Mouse (Mus musculus) testis, postnatal 10 days (tissue): ENCODE measurements around the gene Bbs9.

Experiments used
- DNase-seq: peaks from one replicate; pipeline ENCODE4 v3.0.0; 2021; ENCODE audit warnings: low spot score

Gene Bbs9

GRCm38 (mm10) chr9:22468170-22468898 is 7.2 kb upstream of the Bbs9 start:
- DNase-seq, result peak; percentile 84

- no peak for DNase-seq
Observed at GRCm38 (mm10) chr9:22468899-22469259, 6.6 kb upstream of the Bbs9 start.

- DNase-seq, result no peak
Observed at GRCm38 (mm10) chr9:22469643-22470042, 5.9 kb upstream of the Bbs9 start, which contains the start of gene Rp9. Gene Rp9 (minus strand): TSS chr9:22469743.

- DNase-seq, result no peak
Observed at GRCm38 (mm10) chr9:22476265-22476664, 750 bp downstream of the Bbs9 start.

- no peak for DNase-seq
Observed at GRCm38 (mm10) chr9:22478946-22479345, 3.4 kb downstream of the Bbs9 start.

- DNase-seq, result no peak
Observed at GRCm38 (mm10) chr9:22483866-22484561, 8.5 kb downstream of the Bbs9 start.

- DNase-seq, result peak; percentile 51
Observed at GRCm38 (mm10) chr9:22484562-22485308, 9.2 kb downstream of the Bbs9 start.

GRCm38 (mm10) chr9:22486211-22486610 is 10.7 kb downstream of the Bbs9 start:
- DNase-seq, result no peak

GRCm38 (mm10) chr9:22488963-22489362 is 13.4 kb downstream of the Bbs9 start:
- no peak for DNase-seq

- no peak for DNase-seq
Observed at GRCm38 (mm10) chr9:22494203-22494807, 18.8 kb downstream of the Bbs9 start.

GRCm38 (mm10) chr9:22495133-22495532 is 19.6 kb downstream of the Bbs9 start:
- no peak for DNase-seq

GRCm38 (mm10) chr9:22497021-22497767 is 21.7 kb downstream of the Bbs9 start:
- no peak for DNase-seq

GRCm38 (mm10) chr9:22502972-22503371 is 27.5 kb downstream of the Bbs9 start:
- DNase-seq, result no peak

GRCm38 (mm10) chr9:22503581-22503980 is 28.1 kb downstream of the Bbs9 start:
- DNase-seq, result peak; percentile 32

- peak; percentile 25 for DNase-seq
Observed at GRCm38 (mm10) chr9:22505574-22505973, 30.1 kb downstream of the Bbs9 start.

GRCm38 (mm10) chr9:22515076-22515475 is 39.6 kb downstream of the Bbs9 start:
- no peak for DNase-seq

GRCm38 (mm10) chr9:22518394-22519041 is 43.0 kb downstream of the Bbs9 start:
- DNase-seq, result peak; percentile 71

- no peak for DNase-seq
Observed at GRCm38 (mm10) chr9:22523460-22523859, 47.9 kb downstream of the Bbs9 start.

GRCm38 (mm10) chr9:22530734-22531489 is 55.4 kb downstream of the Bbs9 start:
- peak; percentile 3 for DNase-seq

- no peak for DNase-seq
Observed at GRCm38 (mm10) chr9:22532112-22532511, 56.6 kb downstream of the Bbs9 start.
